Mouse (Mus musculus): Measurements from ENCODE around the gene Fundc2.
A peak's percentile ranks its signal among the peaks of the same experiment; 100 is the strongest.

Gene Fundc2

DNA sequence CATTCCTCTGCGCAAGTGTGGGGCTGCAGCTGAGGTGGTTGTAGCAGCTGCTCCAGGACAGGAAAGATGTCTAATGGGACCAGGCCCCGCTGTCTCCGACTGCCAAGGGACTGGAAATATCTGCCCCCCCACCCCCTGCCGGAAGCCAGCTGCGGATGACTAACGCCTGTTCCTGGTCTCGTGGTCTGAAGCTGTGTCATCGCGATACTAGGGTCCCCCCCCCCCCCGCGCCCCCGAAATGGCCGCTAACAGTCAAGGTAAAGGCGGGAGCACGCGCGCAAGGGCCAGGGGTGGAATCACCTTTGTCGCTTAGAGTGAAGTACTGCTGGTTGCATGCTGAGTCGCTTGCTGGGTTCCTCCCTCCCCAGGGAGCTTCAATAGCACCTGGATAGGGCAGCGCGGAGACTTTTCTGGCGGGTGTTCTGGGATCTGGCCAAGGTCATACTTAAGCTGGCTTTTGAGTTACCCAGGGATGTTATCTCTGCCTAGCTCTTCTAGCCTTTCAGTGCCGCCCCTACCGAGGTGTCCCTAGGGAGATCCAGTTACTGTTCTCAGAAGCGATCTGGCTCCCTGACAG, at the start of gene Fundc2, which contains the start of gene F8:
Fundc2 (plus strand) TSS at position 205 of the 577 bp plus-strand sequence.
F8 (minus strand) TSS at position 421 of the 577 bp plus-strand sequence.
- DNase-seq = peak; percentile 83

DNA sequence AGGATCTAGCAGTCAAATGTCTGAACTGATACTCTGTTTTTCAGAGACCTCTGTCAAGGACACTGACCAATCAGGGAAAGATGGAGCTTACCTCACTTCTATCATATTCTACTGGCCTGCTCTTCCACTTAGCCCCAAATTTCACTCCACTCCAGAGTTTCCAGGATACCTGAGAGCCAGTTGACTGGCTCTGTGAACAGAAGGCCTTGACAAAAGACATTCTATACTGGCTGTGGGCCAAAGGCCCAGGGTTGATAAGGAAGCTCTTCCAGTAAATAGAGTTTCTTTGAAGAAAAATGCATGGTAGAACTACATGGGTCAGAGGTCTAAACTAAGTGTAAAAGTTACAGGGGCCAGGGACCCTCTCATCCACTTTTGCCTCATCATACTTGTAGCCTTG, 12.0 kb upstream of the Fundc2 start:
- DNase-seq = no peak

DNA sequence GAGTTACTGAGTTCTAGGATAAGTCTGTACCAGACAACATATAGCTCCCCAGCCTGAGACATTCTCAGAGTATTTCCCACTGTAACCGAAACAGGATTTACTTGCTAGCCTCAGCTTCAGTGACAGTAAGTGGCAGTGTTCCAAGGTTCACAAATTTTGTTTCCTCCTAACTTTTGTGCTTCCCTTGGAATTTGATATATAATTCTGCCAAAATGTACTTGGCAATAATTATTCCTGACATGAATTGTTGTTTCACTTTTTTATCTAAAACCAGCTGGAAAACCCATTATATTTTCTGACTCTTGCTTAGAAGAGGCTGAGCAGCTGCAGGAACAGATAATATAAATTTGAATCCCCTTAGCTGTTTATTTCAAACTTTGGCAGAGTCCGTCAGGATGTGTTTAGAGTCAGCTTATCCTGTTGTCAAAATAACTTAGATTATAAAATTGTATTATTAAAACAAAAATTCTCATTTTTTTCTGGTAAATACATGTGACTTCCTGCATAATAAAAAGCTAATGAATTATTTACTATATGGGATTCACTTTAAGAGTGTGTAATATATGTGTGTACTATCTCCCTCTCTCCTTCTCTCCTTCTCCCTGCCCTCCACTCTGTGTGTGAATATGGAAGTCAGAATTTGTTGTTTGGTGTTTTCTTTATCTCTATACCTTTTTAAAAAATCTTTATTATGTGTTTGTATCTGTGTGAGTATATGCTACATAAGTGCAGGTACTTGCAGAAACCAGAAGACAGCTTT, 9.4 kb upstream of the Fundc2 start:
- DNase-seq = no peak

DNA sequence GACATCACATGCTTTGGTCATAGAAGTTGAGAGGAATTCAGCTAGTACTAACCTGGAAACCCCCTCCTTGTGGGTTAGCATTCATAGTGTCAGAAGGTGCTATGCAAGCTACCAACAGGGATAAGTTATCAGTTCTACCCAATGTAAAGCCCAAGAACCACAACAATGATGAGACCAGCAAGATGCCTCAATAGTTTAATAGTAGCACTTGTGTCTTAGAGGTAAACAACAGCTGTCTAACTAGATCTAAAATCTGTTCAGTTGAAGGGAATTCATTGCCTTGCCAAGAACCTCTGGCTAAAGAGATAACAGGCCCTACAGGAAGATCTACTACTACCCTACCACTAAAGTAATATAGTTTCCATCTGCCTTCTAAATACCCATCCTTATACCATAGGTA, 5.4 kb upstream of the Fundc2 start:
- no peak for DNase-seq

DNA sequence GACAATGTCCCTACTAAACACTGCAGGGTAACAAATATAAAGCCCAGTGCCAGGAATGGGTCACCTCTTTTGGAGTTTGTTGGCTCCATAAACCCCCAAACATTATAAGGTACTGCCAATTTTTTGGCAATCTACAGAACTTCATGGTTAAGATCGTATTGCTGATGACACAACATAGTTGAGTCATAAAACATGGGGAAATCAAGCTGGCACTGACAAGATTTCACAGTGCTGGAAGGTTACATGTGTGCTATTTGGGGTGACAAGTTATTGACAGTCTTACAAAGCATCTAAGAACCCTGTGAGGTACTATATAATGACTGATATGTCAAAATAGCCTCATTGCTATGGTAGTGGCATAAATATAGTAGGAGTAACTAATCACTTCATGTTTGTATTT, 1.0 kb upstream of the Fundc2 start:
- DNase-seq = no peak

DNA sequence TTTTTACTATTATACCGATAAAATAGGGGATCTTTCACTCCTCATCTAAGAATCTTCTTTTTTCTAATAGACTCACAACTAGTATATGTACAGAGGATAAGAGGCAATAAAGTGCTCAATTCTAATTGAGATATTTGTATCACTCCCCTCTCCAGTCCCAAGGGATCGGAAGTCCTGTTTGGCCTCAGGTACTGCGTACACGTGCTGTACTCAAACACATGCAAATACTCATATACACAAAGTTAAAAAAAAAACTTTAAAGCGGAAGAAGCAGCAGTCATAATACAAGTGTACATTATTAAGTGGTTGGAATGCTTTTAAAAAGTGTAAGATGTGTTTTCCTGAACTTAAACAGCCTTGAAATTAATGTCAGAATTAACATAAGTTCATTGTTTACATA, 500 bp upstream of the Fundc2 start:
- peak; percentile 5 for DNase-seq

DNA sequence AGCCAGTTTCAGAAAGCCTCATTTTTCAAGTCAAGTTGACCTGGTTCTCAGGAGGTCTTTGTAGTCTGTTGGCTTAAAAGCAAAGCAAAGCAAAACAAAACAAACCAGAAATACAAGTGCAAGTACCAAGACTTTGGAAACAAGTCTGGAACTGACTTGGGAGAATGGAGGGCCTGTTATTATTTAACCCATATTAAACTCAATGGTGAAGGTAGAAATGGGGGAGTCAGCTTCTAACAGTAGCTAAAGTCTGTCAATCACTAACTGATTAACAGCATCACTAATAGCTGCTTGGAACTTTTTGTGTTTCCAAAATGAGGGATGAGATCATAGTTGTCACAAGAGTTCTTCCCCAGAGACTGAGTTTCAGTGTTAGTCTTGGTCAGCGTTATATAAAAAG, 17.3 kb downstream of the Fundc2 start:
- DNase-seq = no peak

DNA sequence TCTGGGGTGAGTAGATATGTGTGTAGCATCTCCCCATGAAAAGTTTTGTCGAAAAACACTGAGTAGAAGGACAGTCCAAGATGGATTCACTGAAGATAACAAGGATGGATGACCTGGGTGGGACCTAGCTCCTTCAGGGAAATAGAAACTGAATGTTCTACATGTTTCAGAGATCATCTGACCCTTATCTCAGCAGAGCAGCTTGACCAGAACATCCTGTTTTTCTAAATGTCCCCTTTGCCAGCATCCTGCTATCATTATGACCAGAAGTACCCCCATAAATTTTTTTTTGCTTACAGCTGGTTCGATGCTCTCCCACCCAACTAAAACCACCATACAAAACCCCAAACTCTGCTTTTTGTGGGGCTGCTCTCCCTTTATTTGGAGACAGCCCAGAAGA, 20.5 kb downstream of the Fundc2 start:
- no peak for DNase-seq

DNA sequence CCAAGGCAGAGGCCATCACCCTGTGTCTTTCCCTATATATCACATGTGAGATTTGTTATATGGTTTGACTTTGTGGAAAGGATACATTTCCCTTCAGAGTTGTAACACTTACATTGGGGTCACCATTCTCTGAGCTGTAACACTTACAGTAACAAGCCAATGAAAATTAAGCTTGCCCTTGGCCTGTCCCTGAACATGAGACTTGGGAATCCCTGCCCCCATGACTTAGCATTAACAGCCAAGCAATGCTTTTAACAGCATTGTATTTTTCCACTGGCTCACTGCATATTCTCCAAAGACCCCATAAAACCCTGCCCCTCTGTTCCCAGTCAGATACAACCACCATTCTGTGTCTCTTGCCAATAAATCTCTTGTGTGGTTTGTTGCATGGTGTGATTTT, 21.2 kb downstream of the Fundc2 start:
- DNase-seq = no peak

DNA sequence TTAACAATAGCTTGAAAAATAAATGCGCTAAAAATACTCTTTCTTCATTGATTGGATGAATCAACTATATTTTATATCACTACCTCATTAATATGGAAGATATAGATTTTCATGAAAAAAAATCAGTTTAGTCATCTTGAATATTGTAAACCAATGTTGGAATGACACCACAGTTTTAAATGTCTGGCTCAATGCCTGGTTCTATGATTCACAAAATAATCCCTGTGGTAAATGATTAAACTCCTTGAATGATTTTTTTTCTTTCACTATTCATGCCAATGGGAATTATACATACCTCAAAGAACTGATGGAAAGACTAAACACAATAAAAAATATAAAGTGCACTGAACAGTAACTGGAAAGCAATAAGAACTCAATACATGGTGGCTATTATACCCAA, 27.5 kb downstream of the Fundc2 start:
- DNase-seq = no peak

DNA sequence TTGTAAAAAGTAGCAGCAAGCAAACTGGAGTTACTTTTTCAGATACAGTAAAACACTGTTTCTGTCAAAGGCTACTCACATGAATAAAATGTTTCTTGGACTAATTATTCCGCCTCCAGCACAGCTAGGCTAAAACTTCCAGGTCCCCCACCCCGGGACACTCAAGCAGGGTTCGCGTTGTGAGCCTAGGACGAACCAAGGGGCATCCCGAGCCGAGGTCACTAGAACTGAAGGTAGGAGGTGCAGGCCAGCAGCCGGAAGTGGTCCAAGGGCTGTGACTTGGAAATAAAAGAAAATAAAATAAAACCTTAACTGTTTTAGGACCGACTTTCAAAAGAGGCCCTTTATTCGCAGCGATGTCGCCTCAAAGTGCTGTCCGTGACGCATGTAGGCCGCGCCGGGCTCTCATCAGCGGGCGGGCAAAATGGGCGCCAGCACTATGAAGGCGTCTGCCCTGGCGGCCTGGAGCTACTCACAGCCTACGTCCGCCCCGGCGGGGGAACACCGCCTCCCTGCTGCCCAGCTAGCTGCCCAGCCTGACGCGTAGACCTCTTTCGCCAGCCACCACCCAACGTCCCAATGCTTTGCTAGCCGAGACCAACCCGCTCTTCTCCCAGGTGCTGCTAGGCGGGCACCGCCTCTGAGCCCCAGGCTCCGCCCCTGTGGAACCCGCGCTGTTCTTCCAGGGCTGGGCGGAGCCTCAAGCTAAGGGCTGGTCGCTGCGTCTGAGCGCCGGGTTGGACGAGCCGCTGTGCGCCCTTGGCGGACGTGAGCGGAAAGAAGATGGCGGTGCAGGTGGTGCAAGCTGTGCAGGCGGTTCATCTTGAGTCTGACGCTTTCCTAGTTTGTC, 34.0 kb downstream of the Fundc2 start, which contains the start of the genes Cmc4, Mtcp1 and Brcc3:
Cmc4 (minus strand) TSS at position 649 of the 850 bp plus-strand sequence.
Mtcp1 (minus strand) TSS at position 653 of the 850 bp plus-strand sequence.
Brcc3 (plus strand) TSS at position 693 of the 850 bp plus-strand sequence.
- peak; percentile 94 for DNase-seq

All from embryo, embryonic 11 days (tissue).